Mouse (Mus musculus) small intestine, adult 2 months (tissue): ENCODE measurements around the gene Naaladl1.

Experiments
- CTCF ChIP-seq: fragments of 200-500 bp; IDR thresholded peaks from 2 replicates; pipeline ENCODE4 v1.5.1; 2012; ENCODE audit warnings: low read depth, mild to moderate bottlenecking, control low read depth, inconsistent platforms, low read length, moderate library complexity, mixed read lengths; ENCODE audit not compliant: insufficient replicate concordance, insufficient read length; ENCODE audit errors: extremely low read depth
- POLR2A ChIP-seq: fragments of 200-500 bp; IDR thresholded peaks from 2 replicates; pipeline ENCODE4 v1.6.1; 2012; ENCODE audit warnings: low read depth, mild to moderate bottlenecking, control low read depth, inconsistent platforms, low read length, moderate library complexity

GRCm38 (mm10) chr19:6102169-6102853 lies 3.3 kb upstream of the Naaladl1 start:
- TF ChIP-seq POLR2A (no peak), CTCF (no peak)
